Mouse (Mus musculus) large intestine, adult 2 months (tissue): Measurements from ENCODE around the gene Olfr462. TPM values are rescaled to one million over a fixed set of nuclear protein-coding genes. Genes with fewer than 3 reads are reported as not detected.

Experiments
- DNase-seq: peaks from one replicate; pipeline ENCODE4 v3.0.0-alpha.2; 2012; ENCODE audit warnings: low read depth, low spot score
- WGBS: fragments of 180-500 bp; shearing (Covaris S2); methylation state at CpG from one replicate; pipeline ENCODE4 v1.1.7; 2018; 5-methylcytosine and 5-hydroxymethylcytosine counted together
- polyA plus RNA-seq: library from polyadenylated mRNA; depleted of rRNA; stranded (reverse); fragments of >200 nt; gene quantifications from 2 replicates; pipeline ENCODE4 v1.2.3, GENCODE M21; 2012; rRNA removed

Gene Olfr462
- polyA plus RNA-seq, 1 experiment, result not detected

DNA sequence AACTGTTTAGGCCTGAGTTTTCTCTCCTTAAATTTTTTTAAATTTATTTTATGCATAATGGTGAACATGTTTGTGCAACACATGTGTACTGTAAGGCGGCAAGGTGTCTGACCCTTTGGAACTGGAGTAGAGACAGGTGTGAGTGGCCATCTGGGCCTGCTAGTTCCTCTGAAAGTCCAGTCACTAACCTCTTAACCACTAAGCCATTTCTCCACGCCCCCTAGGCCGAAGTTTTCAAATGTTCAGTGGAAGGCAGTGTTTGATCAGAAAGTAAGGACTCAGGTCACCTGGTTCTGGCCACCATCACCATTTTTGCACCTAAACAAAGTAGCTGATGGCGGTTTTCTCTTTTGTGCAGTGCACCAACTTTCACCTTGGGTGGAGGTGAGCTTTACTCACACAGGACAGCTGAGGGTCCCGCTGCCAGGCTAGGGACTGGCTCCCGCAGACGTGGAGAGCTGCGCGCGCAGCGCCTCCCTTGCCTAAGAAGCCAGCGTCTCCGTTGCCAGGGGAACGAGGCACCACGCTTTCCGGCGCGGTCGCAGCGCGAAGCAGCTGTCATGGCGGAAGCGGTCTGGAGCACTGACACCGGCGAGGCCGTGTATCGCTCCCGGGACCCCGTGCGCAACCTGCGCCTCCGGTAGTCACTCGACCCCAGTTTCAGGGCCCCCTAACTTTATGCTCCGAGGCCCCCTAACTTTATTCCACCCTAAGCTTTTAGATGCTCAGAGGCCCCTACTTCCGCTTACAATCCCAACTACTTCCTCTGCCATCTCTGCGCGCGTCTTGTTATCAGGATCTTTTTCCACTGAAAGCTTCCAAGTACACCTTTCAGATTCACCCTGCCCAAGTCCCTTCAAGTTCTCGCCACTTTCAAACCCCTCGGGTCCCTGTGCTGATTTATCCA is 39.1 kb downstream of the Olfr462 start, which contains the start of gene Mks1:
Mks1 (plus strand) TSS at position 526 of the 907 bp plus-strand sequence.
- 3% methylated on average over 40 of the region's 40 CpGs for whole genome bisulfite sequencing
- DNase-seq, result peak; percentile 76

DNA sequence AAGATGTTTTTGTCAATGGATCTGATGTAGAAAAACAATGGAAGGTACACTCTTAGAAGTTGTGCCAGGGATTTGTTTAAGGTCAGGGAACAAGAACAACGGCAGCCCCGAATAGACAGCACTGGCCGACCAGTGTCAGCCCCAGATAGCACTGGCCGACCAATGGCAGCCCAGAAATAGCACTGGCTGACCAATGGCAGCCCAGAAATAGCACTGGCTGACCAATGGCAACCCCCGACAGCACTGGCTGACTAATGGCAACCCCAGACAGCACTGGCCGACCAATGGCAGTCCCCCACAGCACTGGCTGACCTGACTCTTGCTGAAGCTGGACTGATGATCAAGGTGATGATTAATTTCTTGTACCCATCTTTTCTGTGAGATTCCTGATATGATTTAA is 44.2 kb downstream of the Olfr462 start:
- WGBS, result 59% methylated on average over 6 of the region's 6 CpGs
- no peak for DNase-seq

DNA sequence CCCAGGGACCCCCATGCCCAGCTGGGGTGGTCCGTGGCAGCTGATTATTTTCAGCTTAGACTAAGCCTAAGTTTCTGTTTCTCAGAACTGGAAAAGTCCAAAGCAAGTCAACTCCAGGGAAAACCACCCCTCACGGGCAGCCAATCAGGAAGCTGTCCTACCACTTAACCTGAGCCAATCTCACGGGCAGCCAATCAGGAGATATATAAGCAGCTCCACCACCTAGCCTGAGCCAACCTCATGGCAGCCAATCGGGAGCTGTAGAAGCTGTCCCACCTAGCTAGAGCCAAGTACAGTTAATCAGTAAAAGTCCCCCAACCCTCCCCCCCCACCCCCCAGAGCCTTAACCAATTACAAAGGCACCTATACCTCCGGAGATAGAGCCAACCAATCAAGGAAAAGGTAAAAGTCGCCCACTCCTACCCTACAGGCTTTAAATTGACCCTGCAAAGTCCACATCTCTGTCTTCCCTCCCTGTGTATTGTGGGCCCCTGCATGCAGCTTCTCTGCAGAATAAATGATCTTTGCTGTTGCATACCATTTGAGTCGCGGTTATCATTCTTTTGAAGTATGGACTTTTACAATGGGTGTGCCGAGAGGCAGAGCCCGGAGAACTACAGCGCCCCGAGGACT is 45.0 kb downstream of the Olfr462 start:
- DNase-seq, result no peak
- WGBS, result 35% methylated on average over 12 of the region's 12 CpGs

DNA sequence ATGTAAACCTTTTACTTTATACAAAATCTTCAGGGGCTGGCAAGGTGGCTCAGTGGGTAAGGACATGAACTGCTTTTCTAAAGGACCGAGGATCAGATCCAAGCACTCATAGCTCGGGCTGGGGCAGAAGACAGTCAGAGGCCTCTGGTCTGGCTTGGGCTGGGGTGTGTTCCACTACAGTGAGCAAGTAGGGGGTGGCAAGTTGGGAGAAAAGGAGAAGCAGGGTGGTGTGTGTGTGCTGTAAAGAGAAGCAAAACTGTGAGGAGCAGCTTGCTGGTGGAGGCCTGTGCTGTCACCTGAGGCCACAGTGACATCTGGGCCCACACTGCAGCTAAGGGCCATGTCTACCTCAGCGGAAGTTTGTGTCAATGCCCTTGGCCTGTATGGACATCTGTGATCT is 50.6 kb downstream of the Olfr462 start:
- WGBS, result 96% methylated on average over 3 of the region's 3 CpGs
- no peak for DNase-seq

DNA sequence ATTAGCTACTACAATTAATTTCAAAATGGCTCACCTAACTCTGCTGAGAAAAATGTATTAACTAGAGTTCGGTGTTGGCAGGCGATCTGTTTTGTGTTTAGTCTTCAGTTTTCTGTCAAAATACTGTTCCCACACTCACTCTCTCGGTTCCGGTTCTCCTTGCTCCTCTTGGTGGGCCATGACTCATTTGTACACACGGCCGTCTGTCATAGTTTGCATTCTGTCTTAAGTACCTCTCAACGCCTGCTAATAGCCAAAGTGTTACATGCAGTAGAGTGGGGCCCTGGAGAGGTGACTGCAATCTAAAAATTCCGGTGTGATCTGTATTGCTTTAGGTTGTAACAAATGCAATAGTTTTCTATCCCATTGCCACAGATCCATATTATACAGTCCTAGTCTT is 51.4 kb downstream of the Olfr462 start:
- WGBS, result 81% methylated on average over 8 of the region's 8 CpGs
- no peak for DNase-seq

Other genes with a start within 250 kb of the Olfr462 start
- 11.2 and 16.2 TPM in 2 replicates for gene Rnf43, start 229.5 kb downstream of the Olfr462 start, polyA plus RNA-seq
- gene Supt4a, start 154.7 kb downstream of the Olfr462 start, polyA plus RNA-seq, result 67.4 and 76.6 TPM in 2 replicates
- gene Tspoap1, start 131.7 kb downstream of the Olfr462 start, polyA plus RNA-seq, result 0.81 and 1.0 TPM in 2 replicates
- gene Mpo, start 98.7 kb downstream of the Olfr462 start, polyA plus RNA-seq, result 0.06 and 0.08 TPM in 2 replicates
- gene Lpo, start 64.0 kb downstream of the Olfr462 start, polyA plus RNA-seq, result 0.07 and 0.17 TPM in 2 replicates
- 9.0 and 9.9 TPM in 2 replicates for gene Mks1, start 39.1 kb downstream of the Olfr462 start, polyA plus RNA-seq
- 0.20 and 0.26 TPM in 2 replicates for gene Epx, start 16.7 kb downstream of the Olfr462 start, polyA plus RNA-seq
- gene Olfr463, start 5.1 kb upstream of the Olfr462 start, polyA plus RNA-seq, result not detected in 2 replicates
- not detected in 2 replicates for gene Olfr464, start 28.7 kb upstream of the Olfr462 start, polyA plus RNA-seq
- gene Dynll2, start 95.3 kb upstream of the Olfr462 start, polyA plus RNA-seq, result 71.1 and 101 TPM in 2 replicates
- gene Srsf1, start 155.1 kb upstream of the Olfr462 start, polyA plus RNA-seq, result 54.8 and 81.0 TPM in 2 replicates
- gene Vezf1, start 176.0 kb upstream of the Olfr462 start, polyA plus RNA-seq, result 9.8 and 13.7 TPM in 2 replicates
- 11.2 and 13.0 TPM in 2 replicates for gene Cuedc1, start 205.8 kb upstream of the Olfr462 start, polyA plus RNA-seq